ENCODE assay signal across 22 mouse cellular contexts in genomic region chr8:79042252-79042651, GRCm38 (mm10). TPM values are rescaled to one million over a fixed set of nuclear protein-coding genes. Genes with fewer than 3 reads are reported as not detected.
DNase-seq lines count a peak whose midpoint lies in the region; ATAC-seq and TF ChIP-seq lines count a peak whose summit lies in the region.
"Had no signal": no experiment of that assay in that cellular context is flagged by ENCODE, and none has a peak within 500 bp of the region (broad histone marks: within the 10 kb centered on the region; RNA-seq: fewer than 3 reads in every experiment).

No protein-coding gene starts in this region.

- no peak overlapping the region for H3K4me3 ChIP-seq in embryonic fibroblast, embryonic 13.5 days (ENCODE audit: insufficient read depth, low read length)
- H3K4me3 ChIP-seq in hindbrain, embryonic 11.5 days (ENCODE audit: low read depth, low read length), result no peak overlapping the region

- H3K27ac ChIP-seq in embryonic fibroblast, embryonic 13.5 days (ENCODE audit: insufficient read depth, low read length), result peak overlapping the region; percentile 87
- no peak overlapping the region for H3K27ac ChIP-seq in hindbrain, embryonic 11.5 days (ENCODE audit: low read depth, low read length)

- H3K9ac ChIP-seq in hindbrain, embryonic 11.5 days (ENCODE audit: low read depth, low read length), result no peak overlapping the region

- no peak for TF ChIP-seq CTCF in embryonic fibroblast, embryonic 13.5 days (IDR thresholded peaks at IDR 0.05; ENCODE audit: borderline replicate concordance, insufficient read depth, low read length)

- DNase-seq in frontal cortex, postnatal 25 days (ENCODE audit: low spot score in 2 of 2), result no peak
- peak; percentile 52 for DNase-seq in brain, adult 2 months (ENCODE audit: low read depth, low spot score)
- DNase-seq in testis, postnatal 14 days (ENCODE audit: low spot score), result no peak
- no peak for DNase-seq in hindbrain, embryonic 11.5 days (ENCODE audit: low spot score)
- DNase-seq: adrenal gland, adult 2 months; adrenal gland, adult 8-10 months; adrenal gland, postnatal 10 days; adrenal gland, postnatal 14 days; adrenal gland, postnatal 25 days; adrenal gland, postnatal 36 days; B cell, adult 2 months; cerebellum, adult 11 months; cerebellum, adult 11-12 months; cerebellum, adult 18-20 months; cerebellum, adult 2 months had no signal

- ATAC-seq in frontal cortex, adult (ENCODE audit: low TSS enrichment), result peak; percentile 90
- no peak for ATAC-seq in hindbrain, embryonic 11.5 days (ENCODE audit: low FRiP score)
- ATAC-seq: activated CD4-positive, CD25-positive, alpha-beta regulatory T cell, adult 4 months; CD4-positive, CD25-positive, alpha-beta regulatory T cell, adult 4 months; Patski had no signal

- peaks cover 3% of the 10 kb centered on the region; the same call in 1 of the 2 replicates for H3K36me3 ChIP-seq in hindbrain, embryonic 11.5 days (ENCODE audit: control insufficient read depth, insufficient read depth, low read length)

- H3K4me2 ChIP-seq in hindbrain, embryonic 11.5 days (replicated peaks; ENCODE audit: low read depth, low read length), result no peak overlapping the region

- H3K9me3 ChIP-seq in hindbrain, embryonic 11.5 days (ENCODE audit: control insufficient read depth, low read length), result no peaks in the 10 kb centered on the region
- H3K9me3 ChIP-seq: G1E had no signal

- peaks cover 2% of the 10 kb centered on the region; the same call in 1 of the 2 replicates for H3K4me1 ChIP-seq in embryonic fibroblast, embryonic 13.5 days (ENCODE audit: control insufficient read depth, insufficient read depth, low read length)
- H3K4me1 ChIP-seq in hindbrain, embryonic 11.5 days (replicated peaks; ENCODE audit: control insufficient read depth, insufficient read depth, low read length), result no peaks in the 10 kb centered on the region

- no peaks in the 10 kb centered on the region for H3K27me3 ChIP-seq in hindbrain, embryonic 11.5 days (ENCODE audit: control insufficient read depth, insufficient read depth, low read length)
- H3K27me3 ChIP-seq: CH12.LX, Patski had no signal

- whole genome bisulfite sequencing in hindbrain, embryonic 11.5 days, result 79% methylated on average over 3 of the region's 3 CpGs

- 0 out of 2 replicates have a peak, but pooled peaks have one; percentile 6 for TF ChIP-seq POLR2A in embryonic fibroblast, embryonic 13.5 days (IDR thresholded peaks at IDR 0.05; ENCODE audit: low read depth, low read length)

RNA-seq across cellular contexts. Expression of gene Zfp827, which starts 14.0 kb away (rescaled TPM):
- 22.9 and 28.8 TPM in 2 replicates for polyA plus RNA-seq in embryonic fibroblast, embryonic 13.5 days (2011; ENCODE audit: insufficient read length, low read depth, missing spikeins)
- 11.5 and 12.7 TPM in 2 replicates for polyA plus RNA-seq in hindbrain, embryonic 11.5 days (2014; fragmentation: Nextera tagmentation; extraction: Ambion mirVana)
